Comparison of ENCODE assay signal across 15 mouse cellular contexts in genomic region chr4:141478794-141479193, GRCm38 (mm10). TPM values are rescaled to one million over a fixed set of nuclear protein-coding genes. Genes with fewer than 3 reads are reported as not detected.
A peak's percentile ranks its signal among the peaks of the same experiment; 100 is the strongest.
DNase-seq lines count a peak whose midpoint lies in the region; ATAC-seq and TF ChIP-seq lines count a peak whose summit lies in the region.
"Had no signal": no experiment of that assay in that cellular context is flagged by ENCODE, and none has a peak within 500 bp of the region (broad histone marks: within the 10 kb centered on the region; RNA-seq: fewer than 3 reads in every experiment).

No protein-coding gene starts in this region.

- no peak overlapping the region for H3K4me2 ChIP-seq in forebrain, embryonic 14.5 days (ENCODE audit: low read length)
- H3K4me2 ChIP-seq in lung, embryonic 16.5 days (ENCODE audit: low read depth, low read length), result no peak overlapping the region
- H3K4me2 ChIP-seq: midbrain, embryonic 12.5 days had no signal

- no peak for TF ChIP-seq POLR2A in olfactory bulb, adult 2 months (IDR thresholded peaks at IDR 0.05; ENCODE audit: insufficient read depth, low read depth, low read length)

- H3K36me3 ChIP-seq in forebrain, embryonic 14.5 days (ENCODE audit: control insufficient read depth, insufficient read depth, low read length), result peaks cover 94% of the 10 kb centered on the region
- peaks cover 100% of the 10 kb centered on the region for H3K36me3 ChIP-seq in forebrain, embryonic 10.5 days (replicated peaks)
- peaks cover 84% of the 10 kb centered on the region for H3K36me3 ChIP-seq in lung, embryonic 16.5 days (ENCODE audit: control insufficient read depth, insufficient read depth, low read length)

- H3K27ac ChIP-seq in forebrain, embryonic 14.5 days (ENCODE audit: low read depth, low read length), result peak overlapping the region; percentile 77; the same call in 1 of the 2 replicates
- H3K27ac ChIP-seq in forebrain, embryonic 10.5 days, result no peak overlapping the region
- H3K27ac ChIP-seq in lung, embryonic 16.5 days (ENCODE audit: low read length), result peak overlapping the region; percentile 41
- peak overlapping the region; percentile 26; the same call in 1 of the 2 replicates for H3K27ac ChIP-seq in olfactory bulb, adult 2 months (ENCODE audit: insufficient read depth, low read depth, low read length)
- H3K27ac ChIP-seq: midbrain, embryonic 12.5 days had no signal

- ATAC-seq in forebrain, embryonic 14.5 days, result no peak
- ATAC-seq in lung, embryonic 16.5 days (ENCODE audit: low read depth), result no peak
- ATAC-seq: liver, postnatal 0 days had no signal

- H3K9me3 ChIP-seq in forebrain, embryonic 14.5 days (replicated peaks; ENCODE audit: control insufficient read depth, low read length), result no peaks in the 10 kb centered on the region
- H3K9me3 ChIP-seq in forebrain, embryonic 10.5 days, result no peaks in the 10 kb centered on the region
- H3K9me3 ChIP-seq in lung, embryonic 16.5 days (ENCODE audit: control insufficient read depth, low read length), result 0 out of 2 replicates have a peak, but pooled peaks cover 3% of the 10 kb centered on the region
- H3K9me3 ChIP-seq: midbrain, embryonic 12.5 days had no signal

- no peak for TF ChIP-seq CTCF in olfactory bulb, adult 2 months (IDR thresholded peaks at IDR 0.05; ENCODE audit: insufficient read depth, low read depth, low read length)

- H3K27me3 ChIP-seq in forebrain, embryonic 14.5 days (replicated peaks; ENCODE audit: control insufficient read depth, insufficient read depth, low read length), result no peaks in the 10 kb centered on the region
- H3K27me3 ChIP-seq in forebrain, embryonic 10.5 days (ENCODE audit: poor library complexity, severe bottlenecking), result no peaks in the 10 kb centered on the region
- H3K27me3 ChIP-seq in lung, embryonic 16.5 days (ENCODE audit: control insufficient read depth, insufficient read depth, low read depth, low read length), result no peaks in the 10 kb centered on the region
- H3K27me3 ChIP-seq: midbrain, embryonic 12.5 days had no signal

- 94% methylated on average over 32 of the region's 32 CpGs for WGBS in forebrain, embryonic 14.5 days
- WGBS in forebrain, embryonic 10.5 days, result 95% methylated on average over 32 of the region's 32 CpGs
- 94% methylated on average over 32 of the region's 32 CpGs for WGBS in lung, embryonic 16.5 days
- 61% methylated on average over 32 of the region's 32 CpGs for WGBS in olfactory bulb, adult 2 months

- no peak overlapping the region for H3K4me3 ChIP-seq in forebrain, embryonic 14.5 days (ENCODE audit: low read depth, low read length)
- no peak overlapping the region for H3K4me3 ChIP-seq in forebrain, embryonic 10.5 days
- H3K4me3 ChIP-seq in lung, embryonic 16.5 days (ENCODE audit: low read length), result no peak overlapping the region
- no peak overlapping the region for H3K4me3 ChIP-seq in olfactory bulb, adult 2 months (ENCODE audit: insufficient read depth, low read depth, low read length)
- H3K4me3 ChIP-seq: midbrain, embryonic 12.5 days had no signal

- no peak for DNase-seq in forebrain, embryonic 14.5 days (ENCODE audit: low spot score)
- no peak for DNase-seq in forebrain, embryonic 10.5 days (ENCODE audit: extremely low spot score, low spot score)
- no peak for DNase-seq in lung, postnatal 14 days
- peak; percentile 33 to 40 for DNase-seq in cerebellum, postnatal 36 days
- DNase-seq in kidney, postnatal 25 days, result no peak
- no peak for DNase-seq in thymus, postnatal 10 days (ENCODE audit: low spot score in 2 of 2)
- DNase-seq: heart, adult 18-20 months; heart, postnatal 4 days; kidney, postnatal 14 days; liver, postnatal 0 days; spleen, adult 18-20 months; thymus, postnatal 4 days had no signal

- H3K9ac ChIP-seq in forebrain, embryonic 14.5 days (ENCODE audit: low read length), result no peak overlapping the region
- H3K9ac ChIP-seq in lung, embryonic 16.5 days (ENCODE audit: low read length), result no peak overlapping the region
- H3K9ac ChIP-seq: liver, postnatal 0 days; midbrain, embryonic 12.5 days had no signal

- no peaks in the 10 kb centered on the region for H3K4me1 ChIP-seq in forebrain, embryonic 14.5 days (ENCODE audit: control insufficient read depth, insufficient read depth, low read length)
- no peaks in the 10 kb centered on the region for H3K4me1 ChIP-seq in forebrain, embryonic 10.5 days
- 0 out of 2 replicates have a peak, but pooled peaks cover 2% of the 10 kb centered on the region for H3K4me1 ChIP-seq in lung, embryonic 16.5 days (replicated peaks; ENCODE audit: control insufficient read depth, insufficient read depth, low read length)
- H3K4me1 ChIP-seq in olfactory bulb, adult 2 months (ENCODE audit: control insufficient read depth, insufficient read depth, low read length), result peaks cover 40% of the 10 kb centered on the region
- H3K4me1 ChIP-seq: midbrain, embryonic 12.5 days had no signal

RNA-seq across cellular contexts. Expression of gene Zbtb17, which starts 34.3 kb away (rescaled TPM):
- 41.3 and 46.5 TPM in 2 replicates for polyA plus RNA-seq in forebrain, embryonic 14.5 days (2014; fragmentation: Nextera tagmentation; extraction: Ambion mirVana)
- polyA plus RNA-seq in forebrain, embryonic 10.5 days (2016; fragmentation: Nextera tagmentation; extraction: Ambion mirVana), result 58.9 and 61.1 TPM in 2 replicates
- 30.6 and 30.8 TPM in 2 replicates for polyA plus RNA-seq in lung, embryonic 16.5 days (2015; fragmentation: Nextera tagmentation; extraction: Ambion mirVana)
- not detected in 2 replicates for polyA plus RNA-seq in olfactory bulb, adult 2 months (2012; ENCODE audit: insufficient read depth, insufficient read length, low replicate concordance, missing spikeins)

RNA-seq across cellular contexts. Expression of gene Srarp, which starts 42.9 kb away (rescaled TPM):
- polyA plus RNA-seq in forebrain, embryonic 14.5 days (2014; fragmentation: Nextera tagmentation; extraction: Ambion mirVana), result 0.33 TPM in 1 of 2 replicates, not detected in the other
- polyA plus RNA-seq in forebrain, embryonic 10.5 days (2016; fragmentation: Nextera tagmentation; extraction: Ambion mirVana), result not detected in 2 replicates
- polyA plus RNA-seq in lung, embryonic 16.5 days (2015; fragmentation: Nextera tagmentation; extraction: Ambion mirVana), result not detected in 2 replicates
- polyA plus RNA-seq in olfactory bulb, adult 2 months (2012; ENCODE audit: insufficient read depth, insufficient read length, low replicate concordance, missing spikeins), result not detected in 2 replicates
- polyA plus RNA-seq: liver, postnatal 0 days had no signal

RNA-seq across cellular contexts. Expression of gene Hspb7, which starts 58.2 kb away (rescaled TPM):
- polyA plus RNA-seq in forebrain, embryonic 14.5 days (2014; fragmentation: Nextera tagmentation; extraction: Ambion mirVana), result not detected in 2 replicates
- not detected in 2 replicates for polyA plus RNA-seq in forebrain, embryonic 10.5 days (2016; fragmentation: Nextera tagmentation; extraction: Ambion mirVana)
- 6.4 and 10.6 TPM in 2 replicates for polyA plus RNA-seq in lung, embryonic 16.5 days (2015; fragmentation: Nextera tagmentation; extraction: Ambion mirVana)
- polyA plus RNA-seq in olfactory bulb, adult 2 months (2012; ENCODE audit: insufficient read depth, insufficient read length, low replicate concordance, missing spikeins), result not detected in 2 replicates

RNA-seq across cellular contexts. Expression of gene Spen, which starts 59.6 kb away (rescaled TPM):
- 10.7 and 14.0 TPM in 2 replicates for polyA plus RNA-seq in forebrain, embryonic 14.5 days (2014; fragmentation: Nextera tagmentation; extraction: Ambion mirVana)
- polyA plus RNA-seq in forebrain, embryonic 10.5 days (2016; fragmentation: Nextera tagmentation; extraction: Ambion mirVana), result 10.7 and 12.0 TPM in 2 replicates
- 6.9 and 7.4 TPM in 2 replicates for polyA plus RNA-seq in lung, embryonic 16.5 days (2015; fragmentation: Nextera tagmentation; extraction: Ambion mirVana)
- 41.7 TPM in 1 of 2 replicates, not detected in the other for polyA plus RNA-seq in olfactory bulb, adult 2 months (2012; ENCODE audit: insufficient read depth, insufficient read length, low replicate concordance, missing spikeins)

Comparison
In these comparisons a context has a peak if more than half of its experiments do, and no peak if none do; other contexts are left out.
1. DNase-seq: peak in cerebellum, postnatal 36 days (2 of 2); none in forebrain, embryonic 14.5 days (single experiment), forebrain, embryonic 10.5 days (single experiment), lung, postnatal 14 days (single experiment), kidney, postnatal 25 days (0 of 2) and thymus, postnatal 10 days (0 of 2).